Mouse (Mus musculus): Measurements from ENCODE around the gene Srrm1. TPM values are rescaled to one million over a fixed set of nuclear protein-coding genes. Genes with fewer than 3 reads are reported as not detected.

The Srrm1 gene
- polyA plus RNA-seq, 1 experiment from 2014 or later: 275 TPM

DNA sequence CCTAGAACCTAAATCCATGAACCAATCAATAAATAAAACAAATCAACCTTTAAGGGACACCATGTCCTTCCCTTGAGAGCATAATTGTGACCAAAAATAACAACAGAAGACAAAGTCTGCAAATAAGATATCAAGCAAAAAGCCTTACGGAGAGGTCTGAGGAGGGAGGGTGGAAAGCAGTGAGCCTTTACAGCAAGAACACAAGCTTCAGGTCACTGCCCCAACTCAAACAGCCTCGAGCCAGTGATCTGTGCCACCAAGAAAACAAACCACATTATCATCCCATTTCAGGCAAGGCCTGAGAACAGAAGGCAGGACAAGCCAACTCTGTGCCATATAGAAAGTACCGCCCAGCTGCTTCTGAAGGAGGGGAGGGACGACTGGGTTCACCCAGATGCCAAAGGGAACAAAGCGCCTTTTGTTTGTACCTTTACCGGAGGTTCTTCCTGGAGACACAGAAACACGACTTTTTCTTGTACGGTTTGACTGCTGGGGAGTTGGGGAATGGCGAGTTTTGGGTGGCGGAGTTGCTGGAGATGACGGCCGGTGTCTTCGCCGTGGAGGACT is 15.7 kb downstream of the Srrm1 start:
- Histone ChIP-seq H3K27ac (no peak overlapping the region), H3K27me3 (no peaks in the 10 kb centered on the region), H3K9me3 (no peaks in the 10 kb centered on the region), H3K4me2 (no peak overlapping the region), H3K9ac (no peak overlapping the region), H3K4me1 (no peaks in the 10 kb centered on the region), H3K36me3 (replicated peaks) (peaks cover 97% of the 10 kb centered on the region), H3K4me3 (replicated peaks) (no peak overlapping the region)
- no peak for ATAC-seq (ENCODE audit: low FRiP score)
- 82% methylated on average over 14 of the region's 14 CpGs for WGBS

- 92% methylated on average over 3 of the region's 3 CpGs for WGBS
- Histone ChIP-seq H3K4me2 (no peak overlapping the region), H3K27me3 (no peaks in the 10 kb centered on the region), H3K9ac (no peak overlapping the region), H3K4me1 (no peaks in the 10 kb centered on the region), H3K9me3 (no peaks in the 10 kb centered on the region), H3K36me3 (replicated peaks) (peaks cover 97% of the 10 kb centered on the region), H3K27ac (no peak overlapping the region), H3K4me3 (replicated peaks) (no peak overlapping the region)
- no peak for ATAC-seq (ENCODE audit: low FRiP score)
Observed at GRCm38 (mm10) chr4:135336023-135336357, 17.1 kb downstream of the Srrm1 start.

GRCm38 (mm10) chr4:135335327-135336022 is 17.6 kb downstream of the Srrm1 start:
- ATAC-seq (ENCODE audit: low FRiP score): no peak
- Histone ChIP-seq H3K4me2 (no peak overlapping the region), H3K27me3 (no peaks in the 10 kb centered on the region), H3K27ac (no peak overlapping the region), H3K4me1 (no peaks in the 10 kb centered on the region), H3K9ac (no peak overlapping the region), H3K9me3 (no peaks in the 10 kb centered on the region), H3K36me3 (replicated peaks) (peaks cover 96% of the 10 kb centered on the region), H3K4me3 (replicated peaks) (no peak overlapping the region)
- WGBS: 87% methylated on average over 9 of the region's 9 CpGs

DNA sequence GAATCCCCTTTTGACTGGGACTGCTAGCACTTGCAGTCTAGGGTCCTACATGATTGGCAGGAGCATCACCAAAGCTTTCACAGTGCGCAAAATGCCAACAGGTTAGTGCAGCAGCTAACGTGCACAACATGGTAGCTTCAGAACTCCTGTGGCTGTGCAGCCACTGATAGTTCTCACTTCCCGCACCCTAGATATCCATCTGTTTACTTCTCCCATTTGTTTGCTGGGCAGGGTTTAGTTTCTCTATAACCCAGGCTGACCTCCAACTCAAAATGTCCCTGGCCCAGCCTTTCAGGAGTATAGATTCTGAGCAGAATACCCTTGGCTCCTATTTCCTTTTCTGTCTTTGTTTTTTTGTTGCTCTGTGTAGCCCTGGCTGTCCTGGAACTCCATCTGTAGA is 26.7 kb downstream of the Srrm1 start:
- no peak overlapping the region for H3K4me3 ChIP-seq (replicated peaks)
- H3K4me2 ChIP-seq: no peak overlapping the region
- peaks cover 94% of the 10 kb centered on the region for H3K36me3 ChIP-seq (replicated peaks)
- H3K4me1 ChIP-seq: no peaks in the 10 kb centered on the region
- no peak overlapping the region for H3K27ac ChIP-seq
- H3K9ac ChIP-seq: no peak overlapping the region
- no peaks in the 10 kb centered on the region for H3K27me3 ChIP-seq
- WGBS: 91% methylated on average over 3 of the region's 3 CpGs
- no peaks in the 10 kb centered on the region for H3K9me3 ChIP-seq
- ATAC-seq (ENCODE audit: low FRiP score): no peak

DNA sequence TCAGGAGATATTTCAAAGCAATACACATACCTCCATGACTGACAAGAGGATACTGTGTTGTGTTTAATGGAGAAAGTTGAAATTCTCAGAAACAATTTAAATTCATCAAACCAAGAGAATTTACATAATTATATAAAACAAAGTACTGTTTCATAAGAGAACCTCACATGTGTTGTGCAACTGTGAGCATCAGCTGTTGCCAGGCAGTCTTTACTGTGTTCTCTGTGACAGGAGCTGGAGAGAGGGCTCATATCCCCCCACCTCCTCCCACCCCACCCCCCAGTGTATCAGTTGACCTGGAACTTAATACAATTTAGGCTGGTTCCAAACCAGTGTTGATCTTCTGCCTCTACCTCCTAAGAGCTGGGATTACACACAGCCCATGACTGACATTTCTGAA is 27.1 kb downstream of the Srrm1 start:
- no peak for ATAC-seq (ENCODE audit: low FRiP score)
- no peaks in the 10 kb centered on the region for H3K4me1 ChIP-seq
- no peak overlapping the region for H3K4me2 ChIP-seq
- H3K27me3 ChIP-seq: no peaks in the 10 kb centered on the region
- H3K4me3 ChIP-seq (replicated peaks): no peak overlapping the region
- H3K9me3 ChIP-seq: no peaks in the 10 kb centered on the region
- no peak overlapping the region for H3K27ac ChIP-seq
- H3K36me3 ChIP-seq (replicated peaks): peaks cover 94% of the 10 kb centered on the region
- H3K9ac ChIP-seq: no peak overlapping the region

DNA sequence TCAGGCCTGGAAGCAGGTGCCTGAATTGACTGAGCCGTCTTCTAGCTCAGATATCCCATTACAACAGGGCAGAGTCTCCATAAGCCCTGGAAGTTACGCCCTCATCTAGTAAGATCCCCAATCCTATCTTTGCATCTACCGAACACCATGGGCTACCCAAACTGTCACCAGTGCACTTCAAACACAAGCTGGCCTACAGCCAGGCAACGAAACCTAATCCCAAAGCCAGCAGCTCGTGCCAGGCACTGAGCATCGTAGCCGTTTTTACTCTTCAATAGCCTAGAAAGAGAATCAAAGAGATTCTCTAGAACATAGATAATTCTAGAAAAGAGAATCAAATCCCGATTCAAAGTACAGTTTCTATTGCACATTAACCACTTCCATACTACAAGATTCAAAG is 30.1 kb downstream of the Srrm1 start:
- ATAC-seq (ENCODE audit: low FRiP score): no peak
- no peak overlapping the region for H3K9ac ChIP-seq
- H3K4me2 ChIP-seq: no peak overlapping the region
- no peak overlapping the region for H3K4me3 ChIP-seq (replicated peaks)
- H3K36me3 ChIP-seq (replicated peaks): peaks cover 95% of the 10 kb centered on the region
- H3K27me3 ChIP-seq: no peaks in the 10 kb centered on the region
- H3K27ac ChIP-seq: no peak overlapping the region
- no peaks in the 10 kb centered on the region for H3K9me3 ChIP-seq
- WGBS: 89% methylated on average over 8 of the region's 8 CpGs
- no peaks in the 10 kb centered on the region for H3K4me1 ChIP-seq

GRCm38 (mm10) chr4:135317966-135318365 is 35.2 kb downstream of the Srrm1 start:
- no peaks in the 10 kb centered on the region for H3K4me1 ChIP-seq
- H3K4me2 ChIP-seq: no peak overlapping the region
- no peaks in the 10 kb centered on the region for H3K27me3 ChIP-seq
- ATAC-seq (ENCODE audit: low FRiP score): peak; percentile 79
- WGBS: 23% methylated on average over 2 of the region's 2 CpGs
- H3K9me3 ChIP-seq: 0 out of 2 replicates have a peak, but pooled peaks cover 5% of the 10 kb centered on the region
- peaks cover 83% of the 10 kb centered on the region for H3K36me3 ChIP-seq (replicated peaks)
- H3K4me3 ChIP-seq (replicated peaks): no peak overlapping the region
- H3K27ac ChIP-seq: no peak overlapping the region
- no peak overlapping the region for H3K9ac ChIP-seq

GRCm38 (mm10) chr4:135317539-135317938 is 35.6 kb downstream of the Srrm1 start:
- Histone ChIP-seq H3K4me3 (replicated peaks) (no peak overlapping the region), H3K27me3 (no peaks in the 10 kb centered on the region), H3K4me2 (no peak overlapping the region), H3K9me3 (0 out of 2 replicates have a peak, but pooled peaks cover 5% of the 10 kb centered on the region), H3K27ac (no peak overlapping the region), H3K9ac (no peak overlapping the region), H3K36me3 (replicated peaks) (peaks cover 79% of the 10 kb centered on the region), H3K4me1 (no peaks in the 10 kb centered on the region)
- ATAC-seq (ENCODE audit: low FRiP score): no peak
- WGBS: 88% methylated on average over 4 of the region's 4 CpGs

- Histone ChIP-seq H3K36me3 (replicated peaks) (peaks cover 56% of the 10 kb centered on the region), H3K4me3 (replicated peaks) (no peak overlapping the region), H3K9ac (no peak overlapping the region), H3K4me1 (no peaks in the 10 kb centered on the region; the same call in 1 of the 2 replicates), H3K27ac (no peak overlapping the region), H3K27me3 (no peaks in the 10 kb centered on the region), H3K4me2 (no peak overlapping the region), H3K9me3 (0 out of 2 replicates have a peak, but pooled peaks cover 5% of the 10 kb centered on the region)
- WGBS: 97% methylated on average over 9 of the region's 9 CpGs
- ATAC-seq (ENCODE audit: low FRiP score): no peak
Observed at GRCm38 (mm10) chr4:135315287-135315686, 37.8 kb downstream of the Srrm1 start.

DNA sequence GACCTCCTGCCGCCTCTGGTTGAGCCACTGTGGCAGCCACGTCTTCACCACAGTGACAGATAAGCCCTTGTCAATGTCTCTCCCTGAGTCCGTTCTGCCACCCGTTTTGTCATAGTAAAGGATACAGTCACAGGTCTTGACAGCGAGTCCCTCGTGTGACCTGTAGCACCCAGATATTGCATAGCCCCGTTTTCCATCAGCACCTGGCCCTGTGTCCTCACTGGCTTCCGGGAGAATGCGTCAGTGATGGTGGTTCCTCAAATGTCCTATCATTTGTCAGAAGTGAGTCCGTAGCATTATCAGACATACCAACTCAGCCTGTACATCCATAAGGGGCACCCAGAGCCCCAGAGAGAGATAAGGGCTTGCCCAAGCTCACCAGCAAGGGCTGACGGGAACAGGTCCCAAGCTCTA is 38.7 kb downstream of the Srrm1 start:
- no peak overlapping the region for H3K4me2 ChIP-seq
- WGBS: 90% methylated on average over 11 of the region's 11 CpGs
- H3K4me3 ChIP-seq (replicated peaks): no peak overlapping the region
- H3K9me3 ChIP-seq: 0 out of 2 replicates have a peak, but pooled peaks cover 5% of the 10 kb centered on the region
- ATAC-seq (ENCODE audit: low FRiP score): no peak
- no peaks in the 10 kb centered on the region; the same call in 1 of the 2 replicates for H3K4me1 ChIP-seq
- H3K27ac ChIP-seq: no peak overlapping the region
- no peak overlapping the region for H3K9ac ChIP-seq
- H3K36me3 ChIP-seq (replicated peaks): peaks cover 48% of the 10 kb centered on the region
- no peaks in the 10 kb centered on the region for H3K27me3 ChIP-seq

DNA sequence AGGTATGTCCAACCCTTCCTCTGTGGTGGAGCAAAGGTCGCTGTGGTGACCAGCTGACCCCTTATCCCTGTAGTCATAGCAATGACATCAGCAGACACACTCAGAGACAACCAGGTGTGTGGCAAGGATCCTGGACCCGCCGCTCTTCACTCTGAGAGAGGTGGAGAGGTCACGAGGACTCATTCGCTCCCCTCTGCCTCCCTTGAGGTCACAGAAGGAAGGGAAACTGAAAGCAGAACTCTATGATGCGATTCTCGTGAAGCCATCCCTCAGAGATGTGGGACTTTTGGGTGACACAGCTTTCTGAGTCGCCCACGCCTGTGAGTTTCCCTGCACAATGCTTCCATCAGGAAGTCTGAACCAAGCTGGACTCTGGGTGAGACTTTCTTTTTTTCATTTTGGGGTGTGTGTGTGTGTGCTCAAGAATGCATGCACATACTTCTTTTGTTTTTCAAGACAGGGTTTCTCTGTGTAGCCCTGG is 39.3 kb downstream of the Srrm1 start:
- 86% methylated on average over 9 of the region's 9 CpGs for WGBS
- Histone ChIP-seq H3K9me3 (0 out of 2 replicates have a peak, but pooled peaks cover 5% of the 10 kb centered on the region), H3K27ac (no peak overlapping the region), H3K4me1 (no peaks in the 10 kb centered on the region; the same call in 1 of the 2 replicates), H3K4me3 (replicated peaks) (no peak overlapping the region), H3K27me3 (no peaks in the 10 kb centered on the region), H3K9ac (no peak overlapping the region), H3K36me3 (replicated peaks) (peaks cover 41% of the 10 kb centered on the region), H3K4me2 (no peak overlapping the region)
- ATAC-seq (ENCODE audit: low FRiP score): no peak

DNA sequence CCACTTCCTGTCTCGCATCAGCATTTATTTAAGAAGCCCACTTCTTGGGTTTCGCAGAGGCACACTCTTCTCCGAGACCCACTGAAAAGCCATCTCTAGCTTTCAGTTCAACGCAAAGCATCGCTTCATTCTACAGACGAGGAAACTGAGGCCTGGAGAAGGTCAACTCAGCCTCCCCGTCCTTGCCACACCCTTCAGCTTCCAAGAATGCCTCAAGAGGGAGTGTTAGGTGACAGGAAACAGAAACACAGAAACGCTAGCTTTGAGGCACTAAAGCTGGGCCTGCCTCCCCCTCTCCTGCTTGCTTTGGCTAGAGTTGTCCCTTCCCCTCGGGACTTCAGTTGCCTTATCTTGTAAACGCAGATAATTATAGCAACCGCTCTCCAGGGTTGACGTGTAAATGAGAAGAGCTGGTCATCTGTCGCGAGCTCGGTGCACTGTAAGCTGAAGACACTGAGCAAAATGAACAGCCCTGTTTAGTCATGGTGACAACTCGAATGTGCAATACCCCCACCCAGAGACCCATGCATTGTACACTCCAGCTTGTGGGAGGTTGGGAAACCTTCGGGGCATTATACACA is 39.9 kb downstream of the Srrm1 start:
- ATAC-seq (ENCODE audit: low FRiP score): no peak
- peaks cover 35% of the 10 kb centered on the region for H3K36me3 ChIP-seq (replicated peaks)
- no peak overlapping the region for H3K9ac ChIP-seq
- WGBS: 78% methylated on average over 17 of the region's 17 CpGs
- H3K9me3 ChIP-seq: 0 out of 2 replicates have a peak, but pooled peaks cover 5% of the 10 kb centered on the region
- H3K4me2 ChIP-seq: no peak overlapping the region
- H3K4me3 ChIP-seq (replicated peaks): no peak overlapping the region
- no peaks in the 10 kb centered on the region for H3K27me3 ChIP-seq
- H3K27ac ChIP-seq: no peak overlapping the region; the same call in 1 of the 2 replicates
- no peaks in the 10 kb centered on the region; the same call in 1 of the 2 replicates for H3K4me1 ChIP-seq
